Mouse (Mus musculus) neural tube, embryonic 11.5 days (tissue): Measurements from ENCODE around the gene Ptprj. TPM values are rescaled to one million over a fixed set of nuclear protein-coding genes. Genes with fewer than 3 reads are reported as not detected.

Source experiments
- ATAC-seq: fragments of 200-750 bp; cut with Nextera tagmentation; 2 replicates; pipeline ENCODE4 v1.8.0; 2017; ENCODE audit warnings: moderate number of reproducible peaks, mild to moderate bottlenecking, moderate TSS enrichment, moderate library complexity; ENCODE audit not compliant: insufficient read depth, low FRiP score, low TSS enrichment
- DNase-seq: peaks from one replicate; pipeline ENCODE4 v3.0.0-alpha.2; 2015; ENCODE audit warnings: low spot score
- H3K27ac ChIP-seq: fragments of 300-500 bp; sonication (generic); 2 replicates; pipeline ENCODE4 v1.5.1; 2014; ENCODE audit warnings: low read depth, mild to moderate bottlenecking, low read length
- H3K27me3 ChIP-seq: fragments of 300-500 bp; sonication (generic); 2 replicates; pipeline ENCODE4 v1.6.1; 2014; ENCODE audit warnings: mild to moderate bottlenecking, low read length, mixed read lengths; ENCODE audit not compliant: control insufficient read depth, insufficient read depth
- H3K36me3 ChIP-seq: fragments of 300-500 bp; sonication (generic); 2 replicates; pipeline ENCODE4 v1.6.1; 2014; ENCODE audit warnings: mild to moderate bottlenecking, low read length, moderate library complexity, mixed read lengths; ENCODE audit not compliant: control insufficient read depth, insufficient read depth
- H3K4me1 ChIP-seq: fragments of 300-500 bp; sonication (generic); 2 replicates; pipeline ENCODE4 v1.6.1; 2014; ENCODE audit warnings: low read length, mixed read lengths; ENCODE audit not compliant: control insufficient read depth, insufficient read depth
- H3K4me2 ChIP-seq: fragments of 300-500 bp; sonication (generic); 2 replicates; pipeline ENCODE4 v1.6.1; 2014; ENCODE audit warnings: low read depth, mild to moderate bottlenecking, moderate library complexity
- H3K4me3 ChIP-seq: fragments of 300-500 bp; sonication (generic); 2 replicates; pipeline ENCODE4 v1.5.1; 2014; ENCODE audit warnings: low read depth, low read length
- H3K9ac ChIP-seq: fragments of 300-500 bp; sonication (generic); 2 replicates; pipeline ENCODE4 v1.6.1; 2014; ENCODE audit warnings: mild to moderate bottlenecking, low read length
- H3K9me3 ChIP-seq: fragments of 300-500 bp; sonication (generic); 2 replicates; pipeline ENCODE4 v1.6.1; 2016; ENCODE audit warnings: low read length; ENCODE audit not compliant: control insufficient read depth
- WGBS: fragments of 180-500 bp; shearing (Covaris S2); extraction: QIAGEN DNeasy Blood & Tissue Kit; methylation state at CpG from one replicate; pipeline ENCODE4 v1.1.7; 2014; 5-methylcytosine and 5-hydroxymethylcytosine counted together
- polyA plus RNA-seq: library from polyadenylated mRNA; unstranded; fragments of >200 nt; fragmentation: Nextera tagmentation; extraction: Ambion mirVana; gene quantifications from 2 replicates; pipeline ENCODE4 v1.2.1, GENCODE M21; 2014

The Ptprj gene
- polyA plus RNA-seq, 1 experiment from 2014 or later, result 3.7 TPM

GRCm38 (mm10) chr2:90509268-90509667 is 71.2 kb downstream of the Ptprj start:
- ATAC-seq (no peak), DNase-seq (no peak)
- no peaks in the 10 kb centered on the region for H3K27me3 ChIP-seq
- H3K9me3 ChIP-seq, result no peaks in the 10 kb centered on the region
- WGBS, result 94% methylated on average over 4 of the region's 4 CpGs
- no peak overlapping the region for H3K9ac ChIP-seq
- H3K4me1 ChIP-seq, result 0 out of 2 replicates have a peak, but pooled peaks cover 3% of the 10 kb centered on the region
- H3K36me3 ChIP-seq, result no peaks in the 10 kb centered on the region
- H3K4me2 ChIP-seq, result no peak overlapping the region
- no peak overlapping the region for H3K4me3 ChIP-seq
- H3K27ac ChIP-seq, result no peak overlapping the region

- Histone ChIP-seq H3K27ac (no peak overlapping the region), H3K27me3 (no peaks in the 10 kb centered on the region), H3K9ac (no peak overlapping the region), H3K9me3 (no peaks in the 10 kb centered on the region), H3K4me1 (0 out of 2 replicates have a peak, but pooled peaks cover 3% of the 10 kb centered on the region), H3K4me2 (no peak overlapping the region), H3K36me3 (no peaks in the 10 kb centered on the region), H3K4me3 (no peak overlapping the region)
- ATAC-seq (no peak), DNase-seq (no peak)
- WGBS, result 73% methylated on average over 3 of the region's 3 CpGs
These were observed 74.3 kb downstream of the Ptprj start for GRCm38 (mm10) chr2:90506143-90506542.

GRCm38 (mm10) chr2:90504731-90505171 is 75.7 kb downstream of the Ptprj start:
- DNase-seq (no peak), ATAC-seq (no peak; the same call in 1 of the 2 replicates)
- no peaks in the 10 kb centered on the region for H3K36me3 ChIP-seq
- WGBS, result 87% methylated on average over 6 of the region's 6 CpGs
- no peak overlapping the region for H3K4me3 ChIP-seq
- no peaks in the 10 kb centered on the region for H3K27me3 ChIP-seq
- no peaks in the 10 kb centered on the region for H3K9me3 ChIP-seq
- no peak overlapping the region for H3K4me2 ChIP-seq
- H3K27ac ChIP-seq, result no peak overlapping the region
- H3K4me1 ChIP-seq, result 0 out of 2 replicates have a peak, but pooled peaks cover 3% of the 10 kb centered on the region
- H3K9ac ChIP-seq, result no peak overlapping the region

GRCm38 (mm10) chr2:90503182-90503833 is 77.1 kb downstream of the Ptprj start:
- WGBS, result 92% methylated on average over 3 of the region's 3 CpGs
- H3K27ac ChIP-seq, result no peak overlapping the region
- no peaks in the 10 kb centered on the region for H3K36me3 ChIP-seq
- ATAC-seq, result no peak
- H3K27me3 ChIP-seq, result no peaks in the 10 kb centered on the region
- 0 out of 2 replicates have a peak, but pooled peaks cover 3% of the 10 kb centered on the region for H3K4me1 ChIP-seq
- no peak overlapping the region for H3K4me2 ChIP-seq
- no peak for DNase-seq
- H3K9ac ChIP-seq, result no peak overlapping the region
- no peaks in the 10 kb centered on the region for H3K9me3 ChIP-seq
- no peak overlapping the region for H3K4me3 ChIP-seq

GRCm38 (mm10) chr2:90502738-90503137 is 77.7 kb downstream of the Ptprj start:
- Histone ChIP-seq H3K9me3 (no peaks in the 10 kb centered on the region), H3K27ac (no peak overlapping the region), H3K36me3 (no peaks in the 10 kb centered on the region), H3K4me2 (no peak overlapping the region), H3K4me3 (no peak overlapping the region), H3K9ac (no peak overlapping the region), H3K4me1 (0 out of 2 replicates have a peak, but pooled peaks cover 3% of the 10 kb centered on the region), H3K27me3 (no peaks in the 10 kb centered on the region)
- ATAC-seq (no peak), DNase-seq (no peak)

GRCm38 (mm10) chr2:90501708-90502107 is 78.7 kb downstream of the Ptprj start:
- Histone ChIP-seq H3K4me1 (0 out of 2 replicates have a peak, but pooled peaks cover 3% of the 10 kb centered on the region), H3K4me3 (no peak overlapping the region), H3K4me2 (no peak overlapping the region), H3K27me3 (no peaks in the 10 kb centered on the region), H3K27ac (no peak overlapping the region), H3K9me3 (no peaks in the 10 kb centered on the region), H3K9ac (no peak overlapping the region), H3K36me3 (no peaks in the 10 kb centered on the region)
- ATAC-seq, result no peak
- 58% methylated on average over 3 of the region's 3 CpGs for WGBS
- no peak for DNase-seq

GRCm38 (mm10) chr2:90500892-90501291 is 79.6 kb downstream of the Ptprj start:
- ATAC-seq (no peak), DNase-seq (no peak)
- Histone ChIP-seq H3K27me3 (no peaks in the 10 kb centered on the region), H3K4me1 (0 out of 2 replicates have a peak, but pooled peaks cover 3% of the 10 kb centered on the region), H3K9me3 (no peaks in the 10 kb centered on the region), H3K36me3 (no peaks in the 10 kb centered on the region), H3K4me2 (no peak overlapping the region), H3K4me3 (no peak overlapping the region), H3K9ac (no peak overlapping the region), H3K27ac (no peak overlapping the region)

- Histone ChIP-seq H3K4me3 (no peak overlapping the region), H3K27me3 (no peaks in the 10 kb centered on the region), H3K9me3 (no peaks in the 10 kb centered on the region), H3K36me3 (no peaks in the 10 kb centered on the region), H3K4me2 (no peak overlapping the region), H3K9ac (no peak overlapping the region), H3K4me1 (no peaks in the 10 kb centered on the region), H3K27ac (no peak overlapping the region)
- DNase-seq (no peak), ATAC-seq (no peak)
- 81% methylated on average over 1 of the region's 1 CpGs for WGBS
These were observed 81.4 kb downstream of the Ptprj start for GRCm38 (mm10) chr2:90499002-90499401.

- Histone ChIP-seq H3K9ac (no peak overlapping the region), H3K9me3 (no peaks in the 10 kb centered on the region), H3K4me2 (no peak overlapping the region), H3K27me3 (no peaks in the 10 kb centered on the region), H3K36me3 (no peaks in the 10 kb centered on the region), H3K4me1 (no peaks in the 10 kb centered on the region), H3K27ac (no peak overlapping the region), H3K4me3 (no peak overlapping the region)
- whole genome bisulfite sequencing, result 86% methylated on average over 3 of the region's 3 CpGs
- ATAC-seq, result no peak
- no peak for DNase-seq
These were observed 82.9 kb downstream of the Ptprj start for GRCm38 (mm10) chr2:90497551-90497950.
